Mouse (Mus musculus) liver, embryonic 14.5 days (tissue): ENCODE data around the gene Epn1. TPM values are rescaled to one million over a fixed set of nuclear protein-coding genes. Genes with fewer than 3 reads are reported as not detected.

Experiments used
- ATAC-seq: fragments of 200-750 bp; cut with Nextera tagmentation; 2 replicates; pipeline ENCODE4 v1.8.0; 2017; ENCODE audit warnings: moderate number of reproducible peaks, mild to moderate bottlenecking, moderate library complexity; ENCODE audit not compliant: insufficient read depth
- DNase-seq, 3 experiments: peaks; one replicate each; pipeline ENCODE4 v3.0.0-alpha.2; 2012 to 2013; ENCODE audit warnings: low read depth in 3 of 3, low spot score in 3 of 3
- H3K27ac ChIP-seq: fragments of 300-500 bp; sonication (generic); 2 replicates; pipeline ENCODE4 v1.5.1; 2014; ENCODE audit warnings: moderate library complexity, mild to moderate bottlenecking, control low read depth, inconsistent platforms
- H3K27me3 ChIP-seq: fragments of 300-500 bp; sonication (generic); 2 replicates; pipeline ENCODE4 v1.6.1; 2014; ENCODE audit warnings: mild to moderate bottlenecking, low read length, moderate library complexity; ENCODE audit not compliant: control insufficient read depth, insufficient read depth
- H3K36me3 ChIP-seq: fragments of 300-500 bp; sonication (generic); replicated peaks from 2 replicates; pipeline ENCODE4 v1.6.1; 2014; ENCODE audit warnings: low read depth; ENCODE audit not compliant: control insufficient read depth, insufficient read depth
- H3K4me1 ChIP-seq, 2 experiments: fragments of 200-500 bp in 1 of 2; fragments of 300-500 bp in 1 of 2; sonication (generic) in 1 of 2; replicated peaks; 2 replicates each; pipeline ENCODE4 v1.6.1; 2012 to 2014; ENCODE audit warnings: antibody characterized with exemption in 1 of 2, inconsistent platforms in 1 of 2, low read length in 1 of 2; ENCODE audit not compliant: control insufficient read depth in 2 of 2, insufficient read depth in 2 of 2
- H3K4me2 ChIP-seq: fragments of 300-500 bp; sonication (generic); 2 replicates; pipeline ENCODE4 v1.6.1; 2014; ENCODE audit warnings: low read depth, mild to moderate bottlenecking, control low read depth, moderate library complexity
- H3K4me3 ChIP-seq, 2 experiments: fragments of 200-500 bp in 1 of 2; fragments of 300-500 bp in 1 of 2; sonication (generic) in 1 of 2; 2 replicates each; pipeline ENCODE4 v1.5.1; 2012 to 2014; ENCODE audit warnings: low read depth in 2 of 2, low read length in 2 of 2, mild to moderate bottlenecking in 2 of 2, control low read depth in 1 of 2, inconsistent platforms in 1 of 2, moderate library complexity in 1 of 2; ENCODE audit not compliant: insufficient read depth in 1 of 2
- H3K9ac ChIP-seq: fragments of 300-500 bp; sonication (generic); replicated peaks from 2 replicates; pipeline ENCODE4 v1.6.1; 2014; ENCODE audit warnings: mild to moderate bottlenecking, control low read depth, moderate library complexity
- H3K9me3 ChIP-seq: fragments of 300-500 bp; sonication (generic); 2 replicates; pipeline ENCODE4 v1.6.1; 2016; ENCODE audit warnings: low read length, mixed read lengths; ENCODE audit not compliant: control insufficient read depth
- CTCF ChIP-seq: IDR thresholded peaks from 2 replicates; pipeline ENCODE4 v1.5.1; 2016; ENCODE audit warnings: antibody characterized with exemption, low read depth, control low read depth
- EP300 ChIP-seq: IDR thresholded peaks from 2 replicates; pipeline ENCODE4 v1.6.1; 2016; ENCODE audit warnings: antibody characterized with exemption, low read depth
- WGBS: fragments of 180-500 bp; shearing (Covaris S2); extraction: QIAGEN DNeasy Blood & Tissue Kit; methylation state at CpG from one replicate; pipeline ENCODE4 v1.1.7; 2014; ENCODE audit not compliant: insufficient replicate concordance; 5-methylcytosine and 5-hydroxymethylcytosine counted together
- polyA plus RNA-seq, 2 experiments: library from polyadenylated mRNA; depleted of rRNA in 1 of 2; stranded (reverse) in 1 of 2; unstranded in 1 of 2; fragments of >200 nt; fragmentation: Nextera tagmentation in 1 of 2; extraction: Ambion mirVana in 1 of 2; gene quantifications; 2 replicates each; pipeline versions ENCODE4 v1.2.1 to v1.2.3; 2012 to 2014

The Epn1 gene
- polyA plus RNA-seq, 2 experiments = 45.4 to 54.4 TPM

DNA sequence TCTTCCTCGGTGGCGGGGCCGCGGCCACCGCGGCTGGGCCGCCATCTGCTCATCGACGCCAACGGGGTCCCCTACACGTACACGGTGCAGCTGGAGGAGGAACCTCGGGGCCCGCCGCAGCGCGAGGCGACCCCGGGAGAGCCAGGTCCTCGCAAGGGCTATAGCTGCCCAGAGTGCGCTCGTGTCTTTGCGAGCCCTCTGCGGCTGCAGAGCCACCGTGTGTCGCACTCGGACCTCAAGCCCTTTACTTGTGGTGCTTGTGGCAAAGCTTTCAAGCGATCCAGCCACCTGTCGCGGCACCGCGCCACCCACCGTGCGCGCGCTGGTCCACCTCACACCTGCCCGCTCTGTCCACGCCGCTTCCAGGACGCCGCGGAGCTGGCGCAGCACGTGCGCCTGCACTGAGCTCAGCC lies 27.1 kb upstream of the Epn1 start:
- peak overlapping the region in 1 of 2 experiments; percentile 31; a peak in 2 of 4 replicates for H3K4me3 ChIP-seq
- peaks cover 0 to 7% of the 10 kb centered on the region in 2 experiments; a peak in 2 of 4 replicates for H3K4me1 ChIP-seq
- no peak overlapping the region for H3K27ac ChIP-seq
- WGBS = 7% methylated on average over 45 of the region's 45 CpGs
- no peak for DNase-seq
- H3K4me2 ChIP-seq = peak overlapping the region; percentile 38
- no peaks in the 10 kb centered on the region for H3K9me3 ChIP-seq
- TF ChIP-seq EP300 (no peak), CTCF (no peak)
- no peak overlapping the region for H3K9ac ChIP-seq
- peaks cover 86% of the 10 kb centered on the region for H3K27me3 ChIP-seq
- H3K36me3 ChIP-seq = no peaks in the 10 kb centered on the region
- ATAC-seq = no peak

DNA sequence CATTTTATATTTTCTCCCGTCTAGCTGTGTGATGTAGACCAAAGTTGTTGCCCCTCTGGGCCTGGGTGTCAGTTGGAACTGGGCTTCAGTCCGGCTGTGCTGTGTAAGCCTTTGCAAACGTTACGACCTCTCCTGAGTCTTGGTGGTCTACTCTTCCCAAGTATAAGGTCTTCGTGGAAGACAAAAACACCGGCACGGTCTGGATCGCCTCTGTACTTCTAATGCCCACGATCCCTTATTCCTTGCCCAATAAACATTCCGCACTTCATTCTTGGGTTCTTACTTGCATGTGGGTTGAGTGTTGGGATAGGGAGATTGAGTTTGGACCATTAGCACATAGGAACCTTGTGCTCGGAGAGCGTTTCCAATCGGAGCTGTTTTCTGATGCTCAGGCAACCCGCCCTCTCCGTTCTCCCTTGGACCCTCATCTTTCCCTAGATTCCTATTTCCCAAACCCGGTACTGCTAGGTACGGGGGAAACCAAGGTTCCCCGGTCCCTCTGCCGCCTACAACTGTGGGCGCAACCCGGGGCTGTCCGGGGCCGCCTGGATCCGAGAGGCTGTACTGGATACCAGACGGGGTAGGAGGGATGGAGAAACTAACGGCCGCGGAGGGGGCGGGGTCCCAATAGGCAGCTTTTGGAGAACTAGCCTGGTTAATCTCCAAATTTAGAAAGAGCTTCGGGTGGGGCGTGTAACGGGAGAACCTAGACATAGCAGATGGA lies 26.4 kb upstream of the Epn1 start:
- H3K4me1 ChIP-seq = peaks cover 0 to 7% of the 10 kb centered on the region in 2 experiments; a peak in 2 of 4 replicates
- no peak for ATAC-seq
- H3K27me3 ChIP-seq = peaks cover 93% of the 10 kb centered on the region
- H3K9me3 ChIP-seq = no peaks in the 10 kb centered on the region
- peak overlapping the region; percentile 20 to 36; a peak in 3 of 4 replicates for H3K4me3 ChIP-seq
- peak overlapping the region; percentile 38 for H3K4me2 ChIP-seq
- no peak overlapping the region for H3K27ac ChIP-seq
- no peak for DNase-seq
- H3K9ac ChIP-seq = no peak overlapping the region
- TF ChIP-seq CTCF (no peak), EP300 (no peak)
- 9% methylated on average over 32 of the region's 32 CpGs for WGBS
- no peaks in the 10 kb centered on the region for H3K36me3 ChIP-seq

DNA sequence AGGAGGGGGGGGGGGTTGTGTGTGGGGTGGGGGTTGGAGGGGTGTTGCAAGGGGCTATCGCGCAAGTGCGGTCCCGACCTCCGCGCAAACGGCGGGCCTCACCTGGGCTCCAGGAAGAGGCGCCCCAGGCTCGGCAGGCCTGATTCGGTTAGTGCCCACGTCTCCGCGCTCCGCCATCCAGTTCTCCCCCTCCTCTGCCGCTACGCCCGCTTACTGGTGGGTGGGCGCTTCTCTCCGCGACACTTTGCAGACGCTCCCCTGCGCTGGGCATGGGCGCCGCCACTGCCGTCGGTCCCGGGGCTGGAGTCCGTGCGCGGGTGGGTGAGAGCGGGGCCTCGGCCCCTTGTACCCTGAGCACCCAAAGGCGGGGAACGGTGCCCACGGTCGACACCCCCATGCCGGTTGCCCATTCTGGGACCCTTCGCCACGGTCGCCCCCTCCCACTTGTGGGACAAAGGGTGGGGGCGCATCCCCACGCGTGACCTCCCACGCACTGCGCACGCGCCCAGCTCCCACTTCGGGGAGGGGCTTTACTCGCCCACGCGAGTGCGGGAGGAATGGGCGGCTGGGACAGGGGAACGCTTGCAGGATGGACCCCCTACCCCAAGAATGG lies 23.3 kb upstream of the Epn1 start:
- Histone ChIP-seq H3K27ac (no peak overlapping the region), H3K9me3 (no peaks in the 10 kb centered on the region), H3K9ac (no peak overlapping the region), H3K4me2 (peak overlapping the region; percentile 19), H3K36me3 (no peaks in the 10 kb centered on the region), H3K4me1 (peaks cover 2 to 4% of the 10 kb centered on the region in 2 experiments; a peak in 2 of 4 replicates), H3K4me3 (peak overlapping the region in 1 of 2 experiments; percentile 2; a peak in 2 of 4 replicates), H3K27me3 (peaks cover 71% of the 10 kb centered on the region)
- no peak for TF ChIP-seq CTCF
- no peak for ATAC-seq
- WGBS = 6% methylated on average over 55 of the region's 55 CpGs
- DNase-seq = no peak

DNA sequence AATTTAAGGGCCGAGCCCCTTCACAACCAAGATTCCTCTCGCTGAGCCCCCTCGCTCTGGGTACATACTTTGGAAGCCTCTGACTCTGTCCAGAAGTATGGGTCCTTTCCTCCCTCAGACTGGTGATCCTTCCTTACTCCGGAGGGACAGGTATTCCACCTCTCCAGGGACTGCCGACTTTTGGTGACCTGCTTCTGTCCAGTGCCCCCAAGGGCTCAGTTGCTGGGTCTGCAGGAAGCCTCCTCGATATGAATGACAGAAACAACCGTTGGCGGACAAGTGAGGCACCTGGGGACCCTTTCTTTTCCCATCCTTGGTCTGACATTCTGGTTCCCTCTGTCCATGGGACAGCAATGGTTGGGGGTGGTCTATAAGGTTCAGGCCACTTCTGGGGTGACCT lies 22.7 kb upstream of the Epn1 start:
- no peaks in the 10 kb centered on the region for H3K9me3 ChIP-seq
- H3K4me3 ChIP-seq = no peak overlapping the region
- ATAC-seq (no peak), DNase-seq (no peak)
- H3K4me1 ChIP-seq = peaks cover 0 to 2% of the 10 kb centered on the region in 2 experiments; a peak in 2 of 4 replicates
- peaks cover 64% of the 10 kb centered on the region for H3K27me3 ChIP-seq
- H3K27ac ChIP-seq = no peak overlapping the region
- TF ChIP-seq EP300 (no peak), CTCF (no peak)
- H3K9ac ChIP-seq = no peak overlapping the region
- WGBS = 30% methylated on average over 8 of the region's 8 CpGs
- H3K36me3 ChIP-seq = no peaks in the 10 kb centered on the region
- H3K4me2 ChIP-seq = no peak overlapping the region

DNA sequence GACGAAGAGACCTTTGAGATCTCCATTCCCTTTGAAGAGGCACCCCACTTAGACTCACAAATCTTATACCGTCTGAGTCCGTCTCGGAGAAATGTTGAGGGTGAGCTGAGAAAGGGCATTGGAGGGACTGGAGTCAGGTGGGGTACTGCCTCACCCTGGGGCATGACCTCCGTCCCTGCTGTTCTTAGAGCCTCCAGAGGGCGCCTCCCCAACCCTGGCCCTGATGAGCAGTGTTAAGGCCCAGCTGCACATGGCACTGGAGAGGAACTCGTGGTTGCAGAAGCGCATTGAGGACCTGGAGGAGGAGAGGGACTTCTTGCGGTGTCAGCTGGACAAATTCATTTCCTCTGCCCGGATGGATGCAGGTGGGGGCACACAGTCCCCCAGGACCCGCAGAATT lies 22.2 kb upstream of the Epn1 start:
- no peak overlapping the region for H3K27ac ChIP-seq
- H3K4me3 ChIP-seq = no peak overlapping the region
- ATAC-seq (no peak), DNase-seq (no peak)
- no peaks in the 10 kb centered on the region for H3K9me3 ChIP-seq
- H3K4me1 ChIP-seq = peaks cover 0 to 2% of the 10 kb centered on the region in 2 experiments; a peak in 2 of 4 replicates
- no peak overlapping the region for H3K4me2 ChIP-seq
- no peak overlapping the region for H3K9ac ChIP-seq
- no peaks in the 10 kb centered on the region for H3K36me3 ChIP-seq
- TF ChIP-seq CTCF (peak; percentile 66), EP300 (no peak)
- peaks cover 60% of the 10 kb centered on the region for H3K27me3 ChIP-seq
- 19% methylated on average over 11 of the region's 11 CpGs for WGBS
